Mouse (Mus musculus) ES-E14 (cell line): ENCODE results near the gene Nfib. TPM values are rescaled to one million over a fixed set of nuclear protein-coding genes. Genes with fewer than 3 reads are reported as not detected.

Experiments used
- DNase-seq: peaks from one replicate; pipeline ENCODE4 v3.0.0-alpha.2; 2013; ENCODE audit warnings: low read depth, low spot score
- H3K27ac ChIP-seq: 2 replicates; pipeline ENCODE4 v1.5.1; 2012; ENCODE audit warnings: low read depth, mild to moderate bottlenecking, low read length, moderate library complexity, mixed read lengths; ENCODE audit not compliant: poor library complexity, insufficient read depth, severe bottlenecking
- H3K36me3 ChIP-seq: 2 replicates; pipeline ENCODE4 v1.6.1; 2012; ENCODE audit warnings: mild to moderate bottlenecking, low read length, moderate library complexity, mixed read lengths; ENCODE audit not compliant: control insufficient read depth, poor library complexity, insufficient read depth, severe bottlenecking
- H3K4me1 ChIP-seq, 2 experiments: fragments of 150-350 bp in 1 of 2; sonication (generic) in 1 of 2; 2 replicates each; pipeline ENCODE4 v1.6.1; 2012; ENCODE audit warnings: low read length in 2 of 2, mild to moderate bottlenecking in 1 of 2, mixed read lengths in 1 of 2; ENCODE audit not compliant: control insufficient read depth in 2 of 2, insufficient read depth in 2 of 2, poor library complexity in 1 of 2
- H3K4me3 ChIP-seq, 2 experiments: fragments of 150-350 bp in 1 of 2; sonication (generic) in 1 of 2; 2 replicates each; pipeline ENCODE4 v1.5.1; 2012; ENCODE audit warnings: low read length in 2 of 2, low read depth in 1 of 2, mild to moderate bottlenecking in 1 of 2, mixed read lengths in 1 of 2; ENCODE audit not compliant: insufficient read depth in 1 of 2, poor library complexity in 1 of 2, severe bottlenecking in 1 of 2
- H3K9ac ChIP-seq: 2 replicates; pipeline ENCODE4 v1.6.1; 2012; ENCODE audit warnings: low read depth, mild to moderate bottlenecking, low read length, mixed read lengths; ENCODE audit not compliant: poor library complexity, insufficient read depth, severe bottlenecking
- H3K9me3 ChIP-seq: fragments of 150-350 bp; sonication (generic); 2 replicates; pipeline ENCODE4 v1.6.1; 2012; ENCODE audit warnings: low read depth, mild to moderate bottlenecking, low read length; ENCODE audit not compliant: control insufficient read depth, insufficient read depth
- CHD2 ChIP-seq: IDR thresholded peaks from 2 replicates; pipeline ENCODE4 v1.6.1; 2014; ENCODE audit warnings: mild to moderate bottlenecking, low read depth, low read length, inconsistent platforms
- HCFC1 ChIP-seq: IDR thresholded peaks from 2 replicates; pipeline ENCODE4 v1.6.1; 2012; ENCODE audit warnings: low read length, inconsistent platforms, borderline replicate concordance; ENCODE audit not compliant: insufficient read depth
- MAFK ChIP-seq: IDR thresholded peaks from 2 replicates; pipeline ENCODE4 v1.6.1; 2014; ENCODE audit warnings: mild to moderate bottlenecking, low read depth, low read length, inconsistent platforms; ENCODE audit not compliant: insufficient read depth
- ZC3H11A ChIP-seq: IDR thresholded peaks from 2 replicates; pipeline ENCODE4 v1.6.1; 2012; ENCODE audit warnings: low read depth, mild to moderate bottlenecking, inconsistent platforms, low read length, borderline replicate concordance
- ZNF384 ChIP-seq: IDR thresholded peaks from 2 replicates; pipeline ENCODE4 v1.6.1; 2012; ENCODE audit warnings: low read depth, low read length, inconsistent platforms
- in situ Hi-C, 2 experiments: fragments of 600-800 bp; cut with MboI; formaldehyde crosslinking; loops; one replicate each; pipeline ENCODE4 v1.15.1; 2025; ENCODE audit warnings: low sequenced_read_pairs in 2 of 2, inconsistent platforms in 1 of 2; ENCODE audit not compliant: unreplicated experiment in 2 of 2
- total RNA-seq: library from RNA; depleted of rRNA; stranded (reverse); fragments of 300-350 nt; gene quantifications from 2 replicates; pipeline ENCODE4 v1.2.3, GENCODE M21; 2012

Nfib gene
- total RNA-seq, 1 experiment, result 8.9 TPM

DNA sequence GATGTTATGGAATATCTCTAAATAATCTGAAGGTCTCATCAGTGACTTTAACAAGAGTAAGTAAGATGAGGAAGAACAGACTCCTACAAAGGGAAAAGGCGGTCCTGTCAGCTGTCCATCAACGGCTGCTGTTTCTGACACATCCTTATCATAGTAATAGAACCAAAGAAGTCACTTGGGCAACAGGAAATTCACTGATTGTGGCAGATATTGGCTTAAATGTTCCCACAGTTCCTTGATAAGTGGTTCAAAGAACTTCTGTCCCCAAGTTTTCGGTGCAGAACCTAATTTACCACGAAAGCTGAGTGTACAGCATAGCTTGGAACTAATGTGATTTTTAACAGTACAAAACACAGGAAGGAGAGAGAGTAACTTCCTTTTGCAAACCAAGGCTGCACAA lies 311.2 kb downstream of the Nfib start:
- Histone ChIP-seq H3K27ac (no peak overlapping the region), H3K4me3 (no peak overlapping the region), H3K9ac (no peak overlapping the region), H3K4me1 (peaks cover 4 to 5% of the 10 kb centered on the region in 2 experiments; a peak in 3 of 4 replicates), H3K9me3 (no peaks in the 10 kb centered on the region), H3K36me3 (no peaks in the 10 kb centered on the region)
- DNase-seq, result no peak
- TF ChIP-seq CHD2 (no peak), ZC3H11A (no peak), MAFK (no peak), ZNF384 (no peak), HCFC1 (no peak)
- in situ Hi-C loops, result no loop called here

DNA sequence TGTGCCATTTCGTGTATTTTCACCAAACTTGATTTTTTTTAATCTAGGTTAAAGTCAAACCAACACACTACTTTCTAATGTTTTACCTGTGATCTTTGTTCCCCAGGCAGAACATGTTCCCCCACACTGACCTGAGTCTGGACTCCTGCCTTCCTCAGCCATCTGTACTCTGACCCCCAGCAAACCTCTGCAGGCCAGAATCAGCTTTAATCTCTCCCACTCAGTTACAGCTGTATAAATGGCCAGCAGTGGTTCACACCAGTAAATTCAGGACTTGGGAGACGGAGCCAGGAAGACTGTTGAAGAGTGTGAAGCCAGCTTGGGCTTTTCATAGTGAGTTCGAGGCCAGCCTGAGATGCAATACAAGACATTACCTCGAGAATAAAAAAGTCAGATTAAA lies 312.5 kb downstream of the Nfib start:
- DNase-seq, result no peak

DNA sequence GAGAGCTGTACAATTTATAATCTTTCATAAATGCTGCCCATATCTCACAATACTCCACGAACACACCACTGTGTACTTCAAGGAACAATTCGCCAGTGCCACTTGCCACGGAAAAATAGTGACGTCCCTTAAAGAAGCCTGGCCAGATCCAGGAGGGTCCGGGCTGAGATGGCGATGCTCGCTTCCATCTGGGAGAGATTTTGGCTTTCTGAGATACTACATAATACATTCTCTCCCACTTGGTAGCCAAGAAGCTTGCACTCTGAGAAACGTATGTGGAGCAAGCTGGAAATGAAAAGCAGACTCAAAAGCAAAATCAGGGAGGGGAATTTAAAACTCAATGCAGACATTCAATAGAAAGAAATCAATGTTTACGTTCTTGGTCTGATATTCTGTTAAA lies 313.1 kb downstream of the Nfib start:
- Histone ChIP-seq H3K9me3 (no peaks in the 10 kb centered on the region), H3K9ac (no peak overlapping the region), H3K36me3 (no peaks in the 10 kb centered on the region), H3K4me3 (no peak overlapping the region), H3K4me1 (peaks cover 2% of the 10 kb centered on the region in 2 experiments; a peak in 3 of 4 replicates), H3K27ac (no peak overlapping the region)
- in situ Hi-C loops, result no loop called here
- TF ChIP-seq ZNF384 (no peak), ZC3H11A (no peak), MAFK (no peak), CHD2 (no peak), HCFC1 (no peak)
- no peak for DNase-seq

More for the DNA sequence above, 312.5 kb downstream of the Nfib start:
- Histone ChIP-seq H3K9ac (no peak overlapping the region), H3K9me3 (no peaks in the 10 kb centered on the region), H3K27ac (no peak overlapping the region), H3K4me3 (no peak overlapping the region), H3K4me1 (peaks cover 2 to 3% of the 10 kb centered on the region in 2 experiments; a peak in 3 of 4 replicates), H3K36me3 (no peaks in the 10 kb centered on the region)
- TF ChIP-seq ZC3H11A (no peak), ZNF384 (no peak)
- in situ Hi-C loops, result no loop called here

DNA sequence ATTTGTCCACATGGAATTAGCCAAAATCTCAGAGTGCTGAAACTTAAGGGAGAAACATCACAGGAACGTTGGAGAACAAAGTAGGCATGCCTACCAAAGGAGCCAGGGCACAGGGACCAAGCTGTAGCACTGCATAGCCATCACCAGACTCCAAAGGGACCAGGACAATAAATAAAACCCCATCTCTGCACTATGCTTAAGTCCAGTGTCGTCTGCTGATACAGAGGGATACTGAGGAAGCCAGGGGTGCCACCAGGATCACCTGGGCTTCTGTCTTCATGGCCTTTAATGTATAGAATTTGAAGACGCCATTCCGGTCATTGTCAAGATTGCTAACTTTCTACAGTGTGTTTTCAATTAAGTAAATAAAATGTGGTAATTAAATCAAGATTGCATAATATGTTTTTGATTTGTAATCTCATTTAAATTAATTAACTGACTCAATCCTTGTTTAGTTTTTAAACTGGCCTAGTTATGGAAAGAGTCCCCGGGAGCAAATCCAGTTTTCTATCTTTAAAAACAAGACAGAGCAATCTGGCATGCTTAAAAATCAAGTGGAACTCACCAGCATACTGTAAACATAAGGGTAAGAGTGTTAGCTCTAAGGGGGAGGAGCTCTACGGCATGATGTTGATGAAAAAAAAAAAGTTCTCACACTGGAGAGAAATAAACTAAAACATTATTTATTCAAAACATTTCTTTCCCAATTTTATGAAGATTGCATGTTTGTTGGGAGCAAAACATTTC lies 313.7 kb downstream of the Nfib start:
- in situ Hi-C loops, result no loop called here
- TF ChIP-seq ZC3H11A (no peak), CHD2 (no peak), ZNF384 (no peak)
- Histone ChIP-seq H3K4me1 (peaks cover 2% of the 10 kb centered on the region in 2 experiments; a peak in 3 of 4 replicates), H3K36me3 (no peaks in the 10 kb centered on the region), H3K27ac (no peak overlapping the region), H3K9me3 (no peaks in the 10 kb centered on the region), H3K9ac (no peak overlapping the region), H3K4me3 (no peak overlapping the region)
- no peak for DNase-seq

DNA sequence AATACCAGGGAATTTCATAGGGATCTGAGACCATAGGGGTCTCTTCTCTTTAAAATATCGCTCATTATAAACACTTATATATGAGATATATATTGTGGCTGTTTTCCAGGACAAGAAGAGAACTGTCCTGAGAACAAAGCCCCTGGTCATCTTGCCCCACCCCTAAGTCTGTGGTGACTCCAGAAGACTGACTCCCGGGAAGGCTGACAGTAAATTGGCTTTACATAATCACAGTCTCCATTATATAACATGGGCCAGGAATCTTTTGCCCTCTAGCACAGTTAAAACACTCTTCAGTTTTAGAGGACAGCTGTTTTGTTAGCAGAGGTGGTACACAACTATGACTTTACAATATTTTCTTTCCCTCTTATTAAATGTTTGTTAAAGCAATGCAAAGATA lies 315.0 kb downstream of the Nfib start:
- no peaks in the 10 kb centered on the region for H3K36me3 ChIP-seq
- in situ Hi-C loops, result no loop called here
- no peak overlapping the region for H3K9ac ChIP-seq
- no peaks in the 10 kb centered on the region; a peak in 1 of 4 replicates for H3K4me1 ChIP-seq
- H3K9me3 ChIP-seq, result no peaks in the 10 kb centered on the region
- no peak for DNase-seq
- no peak overlapping the region for H3K27ac ChIP-seq
- no peak overlapping the region for H3K4me3 ChIP-seq
- no peak for TF ChIP-seq CHD2
- TF ChIP-seq ZNF384, result no peak
- TF ChIP-seq MAFK, result no peak
- TF ChIP-seq HCFC1, result no peak
- no peak for TF ChIP-seq ZC3H11A
